Mouse (Mus musculus) forebrain, embryonic 10.5 days (tissue): ENCODE results near the gene Irx2. TPM values are rescaled to one million over a fixed set of nuclear protein-coding genes. Genes with fewer than 3 reads are reported as not detected.

Experiments
- DNase-seq: peaks from one replicate; pipeline ENCODE4 v3.0.0-alpha.2; 2017; ENCODE audit warnings: low spot score; ENCODE audit errors: extremely low spot score
- H3K27ac ChIP-seq: fragments of 300-500 bp; sonication (generic); 2 replicates; pipeline ENCODE4 v1.5.1; 2016; ENCODE audit warnings: mild to moderate bottlenecking
- H3K27me3 ChIP-seq: fragments of 300-500 bp; sonication (generic); 2 replicates; pipeline ENCODE4 v1.6.1; 2016; ENCODE audit warnings: mild to moderate bottlenecking; ENCODE audit not compliant: poor library complexity, severe bottlenecking
- H3K36me3 ChIP-seq: fragments of 300-500 bp; sonication (generic); replicated peaks from 2 replicates; pipeline ENCODE4 v1.6.1; 2016; ENCODE audit warnings: mild to moderate bottlenecking, moderate library complexity
- H3K4me1 ChIP-seq: fragments of 300-500 bp; sonication (generic); 2 replicates; pipeline ENCODE4 v1.6.1; 2016
- H3K4me3 ChIP-seq: fragments of 300-500 bp; sonication (generic); 2 replicates; pipeline ENCODE4 v1.5.1; 2016; ENCODE audit warnings: mild to moderate bottlenecking, moderate library complexity
- H3K9me3 ChIP-seq: fragments of 300-500 bp; sonication (generic); 2 replicates; pipeline ENCODE4 v1.6.1; 2016; ENCODE audit warnings: mild to moderate bottlenecking, moderate library complexity
- WGBS: fragments of 180-500 bp; shearing (Covaris S2); methylation state at CpG from one replicate; pipeline ENCODE4 v1.1.7; 2016; 5-methylcytosine and 5-hydroxymethylcytosine counted together
- polyA plus RNA-seq: library from polyadenylated mRNA; unstranded; fragments of >200 nt; fragmentation: Nextera tagmentation; extraction: Ambion mirVana; gene quantifications from 2 replicates; pipeline ENCODE4 v1.2.1, GENCODE M21; 2016

Irx2 gene
- polyA plus RNA-seq, 1 experiment from 2014 or later: 1.9 TPM

- Histone ChIP-seq H3K27me3 (peaks cover 100% of the 10 kb centered on the region), H3K9me3 (no peaks in the 10 kb centered on the region), H3K36me3 (no peaks in the 10 kb centered on the region), H3K27ac (peak overlapping the region; percentile 80), H3K4me3 (peak overlapping the region; percentile 65), H3K4me1 (peaks cover 51% of the 10 kb centered on the region)
- WGBS: under 1% methylated on average over 88 of the region's 88 CpGs
- DNase-seq: peak; percentile 74
Observed at GRCm38 (mm10) chr13:72628935-72629631, 463 bp downstream of the Irx2 start.

- WGBS: under 1% methylated on average over 13 of the region's 13 CpGs
- Histone ChIP-seq H3K4me1 (peaks cover 50% of the 10 kb centered on the region), H3K36me3 (no peaks in the 10 kb centered on the region), H3K9me3 (no peaks in the 10 kb centered on the region), H3K4me3 (peak overlapping the region; percentile 65), H3K27me3 (peaks cover 100% of the 10 kb centered on the region), H3K27ac (peak overlapping the region; percentile 80; the same call in 1 of the 2 replicates)
- DNase-seq: no peak
Observed at GRCm38 (mm10) chr13:72629806-72630205, 1.2 kb downstream of the Irx2 start.

GRCm38 (mm10) chr13:72630501-72631372, 2.1 kb downstream of the Irx2 start:
- H3K4me1 ChIP-seq: peaks cover 58% of the 10 kb centered on the region
- peak overlapping the region; percentile 65 for H3K4me3 ChIP-seq
- H3K36me3 ChIP-seq: no peaks in the 10 kb centered on the region
- peaks cover 100% of the 10 kb centered on the region for H3K27me3 ChIP-seq
- under 1% methylated on average over 60 of the region's 60 CpGs for WGBS
- DNase-seq: no peak
- H3K27ac ChIP-seq: peak overlapping the region; percentile 49; the same call in 1 of the 2 replicates
- H3K9me3 ChIP-seq: no peaks in the 10 kb centered on the region

GRCm38 (mm10) chr13:72631373-72632021, 2.9 kb downstream of the Irx2 start:
- DNase-seq: peak; percentile 63
- WGBS: under 1% methylated on average over 62 of the region's 62 CpGs
- peak overlapping the region; percentile 49; the same call in 1 of the 2 replicates for H3K27ac ChIP-seq

GRCm38 (mm10) chr13:72632361-72632760, 3.7 kb downstream of the Irx2 start:
- peak overlapping the region; percentile 65; the same call in 1 of the 2 replicates for H3K4me3 ChIP-seq
- no peak overlapping the region for H3K27ac ChIP-seq
- peaks cover 100% of the 10 kb centered on the region for H3K27me3 ChIP-seq
- no peaks in the 10 kb centered on the region for H3K9me3 ChIP-seq
- H3K4me1 ChIP-seq: peaks cover 62% of the 10 kb centered on the region
- no peaks in the 10 kb centered on the region for H3K36me3 ChIP-seq
- DNase-seq: no peak
- WGBS: 8% methylated on average over 6 of the region's 6 CpGs

More at GRCm38 (mm10) chr13:72631373-72632021, 2.9 kb downstream of the Irx2 start:
- H3K4me1 ChIP-seq: peaks cover 64% of the 10 kb centered on the region
- H3K4me3 ChIP-seq: peak overlapping the region; percentile 65
- no peaks in the 10 kb centered on the region for H3K36me3 ChIP-seq
- H3K9me3 ChIP-seq: no peaks in the 10 kb centered on the region
- peaks cover 100% of the 10 kb centered on the region for H3K27me3 ChIP-seq

GRCm38 (mm10) chr13:72633097-72633496, 4.5 kb downstream of the Irx2 start:
- Histone ChIP-seq H3K36me3 (no peaks in the 10 kb centered on the region), H3K27me3 (peaks cover 100% of the 10 kb centered on the region), H3K4me3 (no peak overlapping the region; the same call in 1 of the 2 replicates), H3K4me1 (peaks cover 62% of the 10 kb centered on the region), H3K9me3 (no peaks in the 10 kb centered on the region), H3K27ac (no peak overlapping the region)
- 33% methylated on average over 2 of the region's 2 CpGs for WGBS
- DNase-seq: no peak

- H3K4me1 ChIP-seq: peaks cover 62% of the 10 kb centered on the region
- H3K27ac ChIP-seq: no peak overlapping the region
- H3K9me3 ChIP-seq: no peaks in the 10 kb centered on the region
- H3K4me3 ChIP-seq: no peak overlapping the region
- no peak for DNase-seq
- H3K27me3 ChIP-seq: peaks cover 100% of the 10 kb centered on the region
- no peaks in the 10 kb centered on the region for H3K36me3 ChIP-seq
- WGBS: 4% methylated on average over 7 of the region's 7 CpGs
Observed at GRCm38 (mm10) chr13:72634752-72635315, 6.2 kb downstream of the Irx2 start.

- H3K27ac ChIP-seq: no peak overlapping the region
- no peak for DNase-seq
- under 1% methylated on average over 20 of the region's 20 CpGs for WGBS
- peaks cover 100% of the 10 kb centered on the region for H3K27me3 ChIP-seq
- peaks cover 56% of the 10 kb centered on the region for H3K4me1 ChIP-seq
- H3K4me3 ChIP-seq: no peak overlapping the region
- no peaks in the 10 kb centered on the region for H3K9me3 ChIP-seq
- H3K36me3 ChIP-seq: no peaks in the 10 kb centered on the region
Observed at GRCm38 (mm10) chr13:72636331-72636851, 7.8 kb downstream of the Irx2 start.

GRCm38 (mm10) chr13:72637536-72637935, 8.9 kb downstream of the Irx2 start:
- Histone ChIP-seq H3K4me1 (peaks cover 50% of the 10 kb centered on the region), H3K27me3 (peaks cover 100% of the 10 kb centered on the region), H3K4me3 (no peak overlapping the region), H3K27ac (no peak overlapping the region), H3K36me3 (no peaks in the 10 kb centered on the region), H3K9me3 (no peaks in the 10 kb centered on the region)
- DNase-seq: no peak
- 3% methylated on average over 3 of the region's 3 CpGs for WGBS

- H3K27ac ChIP-seq: no peak overlapping the region
- no peaks in the 10 kb centered on the region for H3K9me3 ChIP-seq
- H3K36me3 ChIP-seq: no peaks in the 10 kb centered on the region
- H3K4me3 ChIP-seq: peak overlapping the region; percentile 47; the same call in 1 of the 2 replicates
- no peak for DNase-seq
- H3K4me1 ChIP-seq: peaks cover 50% of the 10 kb centered on the region
- peaks cover 100% of the 10 kb centered on the region for H3K27me3 ChIP-seq
- under 1% methylated on average over 26 of the region's 26 CpGs for WGBS
Observed at GRCm38 (mm10) chr13:72638401-72639130, 9.9 kb downstream of the Irx2 start.

GRCm38 (mm10) chr13:72639441-72640130, 11.0 kb downstream of the Irx2 start:
- Histone ChIP-seq H3K36me3 (no peaks in the 10 kb centered on the region), H3K4me1 (peaks cover 46% of the 10 kb centered on the region), H3K9me3 (no peaks in the 10 kb centered on the region), H3K27ac (no peak overlapping the region), H3K27me3 (peaks cover 95% of the 10 kb centered on the region), H3K4me3 (peak overlapping the region; percentile 47)
- DNase-seq: no peak
- 1% methylated on average over 32 of the region's 32 CpGs for WGBS
